Mouse (Mus musculus): ENCODE results near the gene Plekhg1.

The Plekhg1 gene

GRCm38 (mm10) chr10:3740148-3740503 lies at the start of gene Plekhg1:
Gene Plekhg1, plus strand, starts transcription at chr10:3740364.
- peak; percentile 83 for DNase-seq

DNA sequence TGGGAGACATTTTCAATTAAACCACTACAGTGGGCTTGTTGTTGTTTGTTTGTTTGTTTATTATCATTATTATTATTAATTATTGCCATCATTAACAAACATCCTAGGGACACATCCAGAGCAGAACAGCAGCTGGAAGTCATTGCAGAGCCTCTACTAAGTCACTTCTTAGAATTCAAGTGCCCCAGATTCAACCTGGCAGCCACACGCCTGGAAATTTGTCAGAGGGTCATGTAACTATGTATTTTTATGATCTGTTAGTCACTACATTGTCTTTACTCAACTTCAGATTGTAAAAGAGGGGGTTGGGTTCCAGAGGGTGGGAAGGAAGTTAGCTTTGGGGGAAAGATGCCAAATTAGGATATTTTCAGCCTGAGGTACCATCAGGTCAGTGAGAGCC lies 47.4 kb upstream of the Plekhg1 start:
- DNase-seq, result no peak

- DNase-seq, result no peak
These were observed 46.4 kb upstream of the Plekhg1 start for GRCm38 (mm10) chr10:3693699-3694280.

DNA sequence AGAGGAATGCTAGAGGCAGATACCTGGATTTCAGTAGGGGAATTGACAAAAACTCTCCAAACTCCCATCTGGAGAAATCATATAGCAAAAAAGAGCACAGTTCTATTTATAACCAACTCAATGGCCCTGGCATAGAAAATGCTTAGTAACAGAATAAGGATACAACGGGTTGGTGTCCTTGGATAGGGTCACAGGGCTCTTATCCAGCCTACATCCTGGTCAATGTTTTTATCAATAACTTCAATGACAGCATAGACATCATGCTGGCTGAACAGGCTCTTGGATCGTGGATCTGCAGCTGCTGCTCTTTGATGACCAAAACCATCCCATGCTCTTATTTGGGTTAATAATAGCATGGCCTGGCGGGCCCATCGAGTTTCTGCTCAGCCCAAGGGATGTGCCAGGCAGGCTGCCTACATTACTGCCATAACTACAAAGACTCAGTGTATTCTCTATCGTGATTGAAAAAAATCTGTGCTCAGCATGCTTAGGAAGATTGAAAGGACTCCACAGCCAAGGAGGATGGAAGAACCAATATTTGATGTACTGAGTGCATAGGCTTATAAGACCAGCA lies 44.7 kb upstream of the Plekhg1 start:
- no peak for DNase-seq

- peak; percentile 7 for DNase-seq
These were observed 43.3 kb upstream of the Plekhg1 start for GRCm38 (mm10) chr10:3696727-3697348.

DNA sequence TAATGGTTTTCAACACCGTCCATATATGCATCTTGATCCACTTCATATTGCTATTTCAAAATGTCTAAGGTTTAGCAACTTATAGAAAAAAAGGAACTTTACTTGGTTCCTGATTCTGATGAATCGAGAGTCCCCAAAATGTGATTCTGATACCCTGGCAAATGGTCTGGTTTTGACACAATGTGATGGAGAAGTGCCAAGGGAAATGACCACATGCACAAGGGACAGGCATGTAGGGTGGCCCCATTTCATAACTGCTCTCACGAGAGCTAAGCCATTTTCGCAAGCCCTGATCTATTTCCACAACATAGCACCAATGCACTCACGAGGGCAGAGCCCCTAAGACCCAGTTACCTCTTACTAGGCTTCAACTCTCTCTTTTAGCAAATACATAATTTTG lies 42.7 kb upstream of the Plekhg1 start:
- no peak for DNase-seq

DNA sequence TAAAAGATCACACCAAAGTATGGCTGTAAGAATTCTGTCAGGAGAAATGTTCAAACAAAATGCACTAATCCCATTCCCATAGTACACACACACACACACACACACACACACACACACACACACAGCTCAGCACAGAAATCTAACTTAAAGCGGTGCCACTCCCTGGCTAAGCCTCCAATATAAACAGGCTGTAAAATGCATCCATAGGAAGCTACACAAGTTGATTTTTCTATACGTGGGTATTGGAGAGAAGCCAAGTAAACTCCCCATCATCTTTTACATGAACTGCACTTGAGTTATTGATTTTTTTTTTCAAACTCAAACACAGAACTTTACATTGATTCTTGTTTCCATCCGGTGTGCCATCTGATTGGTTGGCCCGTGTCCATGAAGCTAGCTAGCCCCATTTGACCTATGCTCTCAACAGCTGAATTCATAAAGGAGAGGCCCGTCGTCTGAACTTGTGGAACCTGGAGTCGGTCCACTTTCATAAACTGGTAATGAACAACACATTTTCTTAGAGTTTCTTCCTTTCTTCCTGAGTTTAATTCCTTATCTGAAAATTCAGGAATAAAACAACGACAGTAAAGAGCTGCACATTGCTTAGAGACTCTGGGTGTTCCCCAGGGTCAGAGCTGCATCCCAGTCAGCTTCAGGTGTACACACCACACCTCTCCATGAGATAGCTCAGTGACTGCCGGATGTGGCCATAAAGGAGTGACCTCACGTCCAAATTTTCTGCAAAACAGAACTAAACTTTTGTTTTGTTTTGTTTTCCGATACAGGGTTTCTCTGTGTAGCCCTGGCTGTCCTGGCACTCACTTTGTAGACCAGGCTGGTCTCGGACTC lies 39.7 kb upstream of the Plekhg1 start:
- DNase-seq, result no peak

DNA sequence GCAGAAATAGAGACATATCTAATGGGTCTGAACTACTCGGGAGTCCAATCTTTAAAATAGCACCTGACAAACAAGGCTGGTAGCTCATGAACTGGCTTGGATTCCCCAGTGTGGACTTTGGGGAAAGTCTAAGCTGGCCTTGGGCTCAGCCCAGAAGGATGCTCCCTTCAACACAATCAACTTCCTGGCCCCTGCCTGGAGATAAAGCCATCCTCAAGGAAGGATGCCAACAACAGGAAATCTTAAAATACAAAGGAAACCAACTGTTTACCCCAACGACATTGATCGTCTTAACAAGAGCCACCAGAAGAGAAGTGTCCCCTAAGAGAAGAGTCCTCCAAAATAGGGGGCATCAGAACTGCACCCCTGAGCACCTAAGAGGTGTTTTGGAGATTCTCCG lies 38.3 kb upstream of the Plekhg1 start:
- DNase-seq, result no peak

- DNase-seq, result no peak
These were observed 37.6 kb upstream of the Plekhg1 start for GRCm38 (mm10) chr10:3702585-3702984.

- no peak for DNase-seq
These were observed 33.9 kb upstream of the Plekhg1 start for GRCm38 (mm10) chr10:3706231-3706630.

- no peak for DNase-seq
These were observed 30.1 kb upstream of the Plekhg1 start for GRCm38 (mm10) chr10:3710081-3710480.

- no peak for DNase-seq
These were observed 24.7 kb upstream of the Plekhg1 start for GRCm38 (mm10) chr10:3715302-3715943.

DNA sequence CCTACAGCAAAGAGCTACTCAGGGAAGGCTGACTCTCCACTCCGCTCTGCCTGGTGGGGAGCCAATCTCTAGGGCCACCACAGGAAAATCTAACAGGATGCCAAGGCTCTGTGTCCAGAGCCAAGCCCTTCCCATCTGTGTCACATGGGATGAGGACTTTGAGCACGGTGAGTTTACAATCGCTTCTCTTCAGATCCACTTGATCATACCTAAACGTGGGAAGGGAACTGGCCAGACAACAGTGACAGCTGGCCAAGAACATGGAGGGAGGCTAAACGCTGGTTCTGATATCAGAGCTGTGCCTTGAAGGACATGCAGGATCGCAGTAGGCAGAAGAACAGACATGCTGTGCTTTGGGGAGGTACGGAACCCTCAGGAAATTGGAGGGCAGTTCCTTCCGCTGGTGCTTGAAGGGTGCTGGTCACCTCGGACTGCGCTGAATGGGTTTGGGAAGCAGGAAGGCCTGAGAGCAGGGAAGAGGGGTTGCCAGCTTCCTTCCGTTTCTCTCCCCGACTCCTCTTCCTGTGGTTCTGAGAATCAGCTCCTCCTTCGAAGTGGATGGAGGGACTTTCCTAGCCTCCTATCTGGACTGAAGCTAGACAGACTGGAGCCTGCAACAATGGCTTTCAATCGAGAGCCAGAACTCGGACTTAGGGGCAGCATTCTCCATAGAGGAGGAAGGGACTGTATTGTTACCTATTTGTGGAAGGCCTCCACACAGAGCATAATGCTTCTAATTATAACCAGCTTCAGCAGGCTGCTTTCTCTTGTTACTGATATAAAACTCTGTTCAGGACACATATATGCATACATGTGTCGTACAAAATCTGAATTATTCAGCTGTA lies 21.9 kb upstream of the Plekhg1 start:
- peak; percentile 52 for DNase-seq

- no peak for DNase-seq
These were observed 19.9 kb upstream of the Plekhg1 start for GRCm38 (mm10) chr10:3720296-3720695.

DNA sequence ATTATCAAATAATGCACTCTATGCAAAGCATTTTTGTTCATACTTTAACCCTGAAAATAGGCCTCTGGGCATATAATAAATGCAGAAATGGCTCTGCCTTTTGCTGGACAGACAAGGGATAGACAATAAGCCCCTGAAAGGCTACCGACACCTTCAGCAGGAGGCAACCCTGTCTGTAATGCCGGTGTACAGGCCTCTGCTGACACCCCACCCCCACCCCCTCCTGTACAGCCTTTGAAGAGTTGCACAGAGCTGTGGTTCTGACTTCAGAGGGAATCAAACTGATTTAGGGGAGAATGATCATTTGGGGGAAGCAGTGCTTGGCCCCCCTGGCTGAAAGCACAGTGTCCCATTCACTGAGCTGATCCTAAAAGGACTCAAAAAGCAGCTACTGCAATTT lies 17.8 kb upstream of the Plekhg1 start:
- no peak for DNase-seq

DNA sequence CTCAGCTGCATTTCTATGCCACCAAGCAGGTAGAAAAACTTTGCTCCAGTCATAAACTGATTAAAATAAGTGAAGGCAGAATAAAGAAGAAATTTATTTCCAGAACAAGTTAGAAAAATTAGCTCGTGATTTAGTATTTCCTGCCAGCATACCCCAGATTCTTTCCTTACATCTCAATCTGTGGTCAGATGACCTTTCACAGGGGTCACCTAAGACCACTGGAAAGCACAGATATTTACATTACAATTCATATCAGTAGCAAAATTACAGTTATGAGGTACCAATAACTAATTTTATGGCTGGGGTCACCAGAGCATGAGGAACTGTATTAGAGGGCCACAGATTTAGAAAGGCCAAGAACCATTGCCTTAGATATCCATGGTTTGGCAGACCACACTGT lies 15.5 kb upstream of the Plekhg1 start:
- no peak for DNase-seq

- DNase-seq, result peak; percentile 19
These were observed 10.5 kb upstream of the Plekhg1 start for GRCm38 (mm10) chr10:3729666-3730065.

- DNase-seq, result no peak
These were observed 9.8 kb upstream of the Plekhg1 start for GRCm38 (mm10) chr10:3730314-3730713.

DNA sequence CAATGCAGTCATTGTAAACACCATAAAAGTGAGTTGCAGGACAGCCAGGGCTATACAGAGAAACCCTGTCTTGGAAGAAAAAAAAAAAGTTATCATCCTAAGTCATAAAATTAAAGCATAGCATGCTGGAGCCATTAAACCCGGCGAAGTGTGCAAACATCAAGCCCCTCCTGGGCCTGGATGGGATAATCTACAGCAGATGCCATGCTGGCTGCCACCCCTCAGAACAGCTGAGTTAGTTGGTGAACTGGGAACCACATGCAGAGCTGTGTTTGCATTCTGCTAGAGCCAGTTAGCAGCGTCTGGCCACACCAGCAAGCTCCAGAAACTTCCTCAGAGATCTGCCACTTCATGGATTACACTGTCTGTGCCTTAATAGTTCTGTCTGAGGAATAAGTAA lies 3.1 kb upstream of the Plekhg1 start:
- no peak for DNase-seq

DNA sequence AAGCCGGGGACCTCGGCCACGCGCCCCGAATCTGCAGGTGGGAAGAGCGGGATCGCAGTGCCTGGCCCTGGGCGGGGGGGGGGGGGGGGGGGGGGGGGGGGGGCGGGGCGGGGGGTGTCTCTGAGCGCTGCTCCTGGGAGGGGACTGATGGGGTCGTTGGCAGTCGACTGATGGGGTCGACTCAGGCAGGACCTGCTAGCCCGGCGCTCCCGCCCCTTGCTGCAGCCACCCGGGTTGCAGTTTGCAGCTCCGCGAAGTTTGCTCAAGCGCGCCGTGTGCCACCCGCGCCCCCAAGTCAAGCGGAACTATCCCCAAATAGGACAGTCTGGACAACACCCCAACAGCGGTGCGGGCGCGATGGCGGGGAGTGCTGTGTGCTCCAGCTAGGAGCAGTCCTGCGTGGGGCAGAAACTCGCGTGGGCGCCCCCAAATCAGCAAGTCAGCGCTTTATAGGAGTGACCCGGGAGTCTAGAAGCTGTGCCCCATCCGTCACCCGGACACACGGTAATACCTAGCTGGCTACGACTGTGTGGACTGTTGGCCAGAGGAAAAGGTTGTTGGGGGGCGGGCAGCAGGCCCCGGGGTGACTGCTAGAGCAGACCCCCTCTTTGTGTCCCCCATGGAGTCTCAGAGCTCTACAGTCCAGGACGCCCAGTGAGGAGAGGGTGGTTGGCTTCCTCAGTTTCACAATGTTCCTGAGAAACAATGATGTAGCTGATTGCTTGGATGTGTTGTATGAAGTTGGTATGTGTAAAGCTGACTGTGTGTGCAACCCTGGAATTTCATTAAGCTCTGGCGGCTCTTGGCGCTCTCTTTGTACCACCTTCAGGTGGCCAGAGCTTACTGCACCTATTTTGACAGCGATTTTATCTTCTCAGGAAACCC lies 582 bp downstream of the Plekhg1 start:
- DNase-seq, result peak; percentile 64

GRCm38 (mm10) chr10:3741791-3742190 lies 1.6 kb downstream of the Plekhg1 start:
- no peak for DNase-seq

All from kidney, adult 18-20 months (tissue).